Mouse (Mus musculus): ENCODE results near the gene Hpd. TPM values are rescaled to one million over a fixed set of nuclear protein-coding genes. Genes with fewer than 3 reads are reported as not detected.

The Hpd gene
- total RNA-seq, 2 experiments from 2014 or later: not detected

DNA sequence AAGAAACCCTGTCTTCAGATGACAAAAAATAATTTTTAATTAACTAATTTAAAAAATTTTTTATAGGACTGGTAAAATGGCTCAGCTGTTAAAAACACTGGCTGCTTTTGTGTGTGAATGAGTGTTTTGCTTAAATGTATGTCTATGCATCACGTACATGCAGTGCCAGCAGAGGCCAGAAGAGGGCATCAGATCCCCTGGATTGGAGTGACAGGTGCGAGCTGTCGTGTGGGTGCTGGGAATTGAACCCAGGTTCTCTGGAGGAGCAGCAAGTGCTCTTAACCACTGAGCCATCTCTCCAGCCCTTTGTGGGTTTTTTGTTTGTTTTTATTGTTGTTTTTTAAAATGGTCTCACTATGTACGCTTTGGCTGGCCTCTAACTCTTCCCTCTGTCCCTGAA lies 60.3 kb downstream of the Hpd start:
- no peak for DNase-seq
- intact Hi-C loops (cut with DNase I): no loop called here

Other genes with a start within 250 kb of the Hpd start
- gene Kdm2b, start 192.9 kb downstream of the Hpd start, total RNA-seq (2021): 10 to 100 TPM; 23.1 to 23.3 TPM
- gene Orai1, start 167.7 kb downstream of the Hpd start, total RNA-seq (2021): 10 to 100 TPM; 18.7 to 20.2 TPM
- gene Morn3, start 135.7 kb downstream of the Hpd start, total RNA-seq (2021): not detected
- gene Tmem120b, start 114.3 kb downstream of the Hpd start, total RNA-seq (2021): 10 to 100 TPM; 11.1 to 11.7 TPM
- gene Rhof, start 50.0 kb downstream of the Hpd start, total RNA-seq (2021): under 1 TPM; 0.64 to 0.77 TPM
- 10 to 100 TPM; 19.6 to 22.1 TPM for gene Setd1b, start 40.5 kb downstream of the Hpd start, total RNA-seq (2021)
- 10 to 100 TPM; 20.5 to 24.6 TPM for gene Psmd9, start 13.3 kb downstream of the Hpd start, total RNA-seq (2021)
- gene Wdr66, start 69.4 kb upstream of the Hpd start, total RNA-seq (2021): 1 to 10 TPM; 1.5 to 1.7 TPM
- gene Bcl7a, start 161.1 kb upstream of the Hpd start, total RNA-seq (2021): 10 to 100 TPM; 11.9 to 14.2 TPM
- 10 to 100 TPM; 24.7 to 26.3 TPM for gene Mlxip, start 212.1 kb upstream of the Hpd start, total RNA-seq (2021)

Data from heart, postnatal 10 days (tissue).